Mouse (Mus musculus) kidney, embryonic 14.5 days (tissue): ENCODE results near the gene Kcnh1. TPM values are rescaled to one million over a fixed set of nuclear protein-coding genes. Genes with fewer than 3 reads are reported as not detected.

Experiments used
- ATAC-seq: fragments of 200-750 bp; cut with Nextera tagmentation; 2 replicates; pipeline ENCODE4 v1.8.0; 2017; ENCODE audit warnings: moderate number of reproducible peaks, mild to moderate bottlenecking, moderate TSS enrichment, moderate library complexity; ENCODE audit not compliant: low FRiP score, low TSS enrichment
- H3K27ac ChIP-seq: fragments of 300-500 bp; sonication (generic); 2 replicates; pipeline ENCODE4 v1.5.1; 2014; ENCODE audit warnings: low read depth, mild to moderate bottlenecking, low read length, moderate library complexity, mixed read lengths
- H3K27me3 ChIP-seq: fragments of 300-500 bp; sonication (generic); 2 replicates; pipeline ENCODE4 v1.6.1; 2014; ENCODE audit warnings: mild to moderate bottlenecking, low read length; ENCODE audit not compliant: control insufficient read depth, insufficient read depth
- H3K36me3 ChIP-seq: fragments of 300-500 bp; sonication (generic); 2 replicates; pipeline ENCODE4 v1.6.1; 2014; ENCODE audit warnings: low read length, mixed read lengths; ENCODE audit not compliant: control insufficient read depth, insufficient read depth
- H3K4me1 ChIP-seq: fragments of 300-500 bp; sonication (generic); 2 replicates; pipeline ENCODE4 v1.6.1; 2014; ENCODE audit warnings: low read length, mixed read lengths; ENCODE audit not compliant: control insufficient read depth, insufficient read depth
- H3K4me2 ChIP-seq: fragments of 300-500 bp; sonication (generic); replicated peaks from 2 replicates; pipeline ENCODE4 v1.6.1; 2014; ENCODE audit warnings: low read depth, mild to moderate bottlenecking, low read length
- H3K4me3 ChIP-seq: fragments of 300-500 bp; sonication (generic); 2 replicates; pipeline ENCODE4 v1.5.1; 2014; ENCODE audit warnings: mild to moderate bottlenecking, low read length
- H3K9ac ChIP-seq: fragments of 300-500 bp; sonication (generic); 2 replicates; pipeline ENCODE4 v1.6.1; 2014; ENCODE audit warnings: low read depth, mild to moderate bottlenecking, low read length, moderate library complexity
- H3K9me3 ChIP-seq: fragments of 300-500 bp; sonication (generic); 2 replicates; pipeline ENCODE4 v1.6.1; 2016; ENCODE audit warnings: low read length; ENCODE audit not compliant: control insufficient read depth
- WGBS: fragments of 180-500 bp; shearing (Covaris S2); extraction: QIAGEN DNeasy Blood & Tissue Kit; methylation state at CpG from one replicate; pipeline ENCODE4 v1.1.7; 2014; 5-methylcytosine and 5-hydroxymethylcytosine counted together
- polyA plus RNA-seq: library from polyadenylated mRNA; unstranded; fragments of >200 nt; fragmentation: Nextera tagmentation; extraction: Ambion mirVana; gene quantifications from 2 replicates; pipeline ENCODE4 v1.2.1, GENCODE M21; 2014

Kcnh1 gene
- polyA plus RNA-seq, 1 experiment from 2014 or later = 0.70 TPM

GRCm38 (mm10) chr1:192192710-192193109, 2.1 kb downstream of the Kcnh1 start:
- Histone ChIP-seq H3K27ac (no peak overlapping the region), H3K9ac (no peak overlapping the region), H3K27me3 (peaks cover 18% of the 10 kb centered on the region; the same call in 1 of the 2 replicates), H3K4me3 (no peak overlapping the region), H3K4me1 (no peaks in the 10 kb centered on the region), H3K4me2 (no peak overlapping the region), H3K36me3 (no peaks in the 10 kb centered on the region), H3K9me3 (no peaks in the 10 kb centered on the region)
- ATAC-seq = no peak
- WGBS = 77% methylated on average over 9 of the region's 9 CpGs

- H3K9ac ChIP-seq = no peak overlapping the region
- no peaks in the 10 kb centered on the region for H3K9me3 ChIP-seq
- no peak overlapping the region for H3K27ac ChIP-seq
- 65% methylated on average over 14 of the region's 14 CpGs for WGBS
- H3K4me2 ChIP-seq = no peak overlapping the region
- H3K4me1 ChIP-seq = 0 out of 2 replicates have a peak, but pooled peaks cover 3% of the 10 kb centered on the region
- no peak for ATAC-seq
- no peaks in the 10 kb centered on the region for H3K36me3 ChIP-seq
- H3K27me3 ChIP-seq = peaks cover 18% of the 10 kb centered on the region; the same call in 1 of the 2 replicates
- H3K4me3 ChIP-seq = no peak overlapping the region
Observed at GRCm38 (mm10) chr1:192193656-192194055, 3.1 kb downstream of the Kcnh1 start.

DNA sequence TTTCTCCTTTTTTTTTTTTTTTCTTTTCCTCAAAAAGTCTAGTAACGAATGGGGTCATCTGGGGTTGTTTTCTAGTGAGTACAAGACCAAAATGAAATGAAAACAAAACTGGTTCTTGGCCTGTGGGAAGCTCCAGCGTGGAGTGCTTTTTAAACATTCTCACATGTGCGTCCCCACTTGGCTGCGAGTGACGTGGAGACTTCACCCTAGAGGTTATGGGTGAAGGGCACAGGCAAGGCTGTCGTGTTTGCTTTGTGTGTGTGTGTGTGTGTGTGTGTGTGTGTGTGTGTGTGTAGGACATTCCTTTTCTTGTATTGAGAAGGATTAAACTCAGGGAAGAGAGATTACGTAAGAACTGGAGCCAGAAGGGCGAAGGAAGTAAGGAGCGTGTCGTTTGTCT, 6.9 kb downstream of the Kcnh1 start:
- H3K4me1 ChIP-seq = 0 out of 2 replicates have a peak, but pooled peaks cover 3% of the 10 kb centered on the region
- no peak overlapping the region for H3K27ac ChIP-seq
- no peak overlapping the region for H3K4me2 ChIP-seq
- no peaks in the 10 kb centered on the region for H3K36me3 ChIP-seq
- H3K27me3 ChIP-seq = no peaks in the 10 kb centered on the region
- ATAC-seq = no peak
- 54% methylated on average over 10 of the region's 10 CpGs for WGBS
- no peak overlapping the region for H3K4me3 ChIP-seq
- no peaks in the 10 kb centered on the region for H3K9me3 ChIP-seq
- no peak overlapping the region for H3K9ac ChIP-seq

DNA sequence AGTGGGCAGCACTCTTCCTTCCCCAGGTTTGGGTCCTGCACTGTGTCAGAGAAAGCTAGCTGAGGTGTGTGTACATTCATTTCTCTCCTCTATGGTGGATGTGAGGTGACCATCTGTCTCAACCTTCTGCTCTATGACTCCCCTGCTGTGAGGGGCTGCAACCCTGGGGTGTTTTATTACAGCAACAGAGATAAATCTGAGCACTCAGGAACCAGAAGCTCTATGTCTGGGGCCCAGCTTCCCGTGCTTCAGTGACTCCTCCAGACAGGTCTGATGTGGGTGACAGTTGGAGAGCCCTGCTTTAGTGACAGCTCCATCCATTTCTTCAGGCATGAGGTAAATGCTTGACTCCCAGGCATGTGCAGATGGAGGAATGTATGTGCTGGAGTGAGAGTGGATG, 12.4 kb downstream of the Kcnh1 start:
- Histone ChIP-seq H3K4me1 (0 out of 2 replicates have a peak, but pooled peaks cover under 1% of the 10 kb centered on the region), H3K9ac (no peak overlapping the region), H3K9me3 (no peaks in the 10 kb centered on the region), H3K4me3 (no peak overlapping the region), H3K27ac (no peak overlapping the region), H3K36me3 (no peaks in the 10 kb centered on the region), H3K27me3 (no peaks in the 10 kb centered on the region), H3K4me2 (no peak overlapping the region)
- ATAC-seq = no peak
- whole genome bisulfite sequencing = 4% methylated on average over 1 of the region's 1 CpGs

- WGBS = 43% methylated on average over 5 of the region's 5 CpGs
- peak; percentile 89 for ATAC-seq
- Histone ChIP-seq H3K4me2 (no peak overlapping the region), H3K9me3 (no peaks in the 10 kb centered on the region), H3K27ac (no peak overlapping the region), H3K4me1 (no peaks in the 10 kb centered on the region), H3K4me3 (no peak overlapping the region), H3K27me3 (no peaks in the 10 kb centered on the region), H3K36me3 (no peaks in the 10 kb centered on the region), H3K9ac (no peak overlapping the region)
Observed at GRCm38 (mm10) chr1:192207956-192208355, 17.4 kb downstream of the Kcnh1 start.

DNA sequence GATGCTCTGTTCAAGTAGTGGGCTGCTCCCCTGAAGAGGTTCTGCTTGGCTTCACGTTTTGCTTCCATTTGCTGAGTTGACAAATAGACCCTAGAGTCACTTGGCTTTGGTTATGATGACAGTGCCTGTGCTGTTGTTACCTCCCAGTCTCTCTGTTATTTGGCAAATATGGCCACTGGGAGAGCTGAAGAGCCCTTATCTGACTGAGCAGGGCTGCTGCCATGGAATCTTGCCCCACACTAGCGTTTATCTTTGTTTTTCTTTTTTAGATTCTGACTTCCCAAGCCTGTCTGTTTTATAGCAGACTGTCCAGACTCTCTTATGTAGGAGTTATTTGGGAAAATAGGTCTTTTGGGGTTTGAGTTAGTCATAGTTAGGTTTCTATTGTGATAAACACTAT, 21.9 kb downstream of the Kcnh1 start:
- no peak overlapping the region for H3K4me2 ChIP-seq
- no peak for ATAC-seq
- no peaks in the 10 kb centered on the region for H3K4me1 ChIP-seq
- H3K9ac ChIP-seq = no peak overlapping the region
- H3K9me3 ChIP-seq = no peaks in the 10 kb centered on the region; the same call in 1 of the 2 replicates
- H3K4me3 ChIP-seq = no peak overlapping the region
- H3K27ac ChIP-seq = no peak overlapping the region
- H3K27me3 ChIP-seq = no peaks in the 10 kb centered on the region
- H3K36me3 ChIP-seq = no peaks in the 10 kb centered on the region
- 60% methylated on average over 2 of the region's 2 CpGs for WGBS

- 94% methylated on average over 4 of the region's 4 CpGs for WGBS
- no peaks in the 10 kb centered on the region for H3K36me3 ChIP-seq
Observed at GRCm38 (mm10) chr1:192214666-192215065, 24.1 kb downstream of the Kcnh1 start.

GRCm38 (mm10) chr1:192220156-192220555, 29.6 kb downstream of the Kcnh1 start:
- 75% methylated on average over 2 of the region's 2 CpGs for WGBS
- Histone ChIP-seq H3K27ac (no peak overlapping the region), H3K4me1 (no peaks in the 10 kb centered on the region), H3K9me3 (no peaks in the 10 kb centered on the region; the same call in 1 of the 2 replicates), H3K4me3 (no peak overlapping the region), H3K9ac (no peak overlapping the region), H3K27me3 (no peaks in the 10 kb centered on the region), H3K4me2 (no peak overlapping the region), H3K36me3 (no peaks in the 10 kb centered on the region)
- no peak for ATAC-seq

More at GRCm38 (mm10) chr1:192214666-192215065, 24.1 kb downstream of the Kcnh1 start:
- no peak for ATAC-seq
- no peak overlapping the region for H3K4me3 ChIP-seq
- no peak overlapping the region for H3K9ac ChIP-seq
- H3K27me3 ChIP-seq = no peaks in the 10 kb centered on the region
- H3K4me1 ChIP-seq = no peaks in the 10 kb centered on the region
- H3K27ac ChIP-seq = no peak overlapping the region
- H3K9me3 ChIP-seq = no peaks in the 10 kb centered on the region; the same call in 1 of the 2 replicates
- H3K4me2 ChIP-seq = no peak overlapping the region

GRCm38 (mm10) chr1:192224161-192224560, 33.6 kb downstream of the Kcnh1 start:
- Histone ChIP-seq H3K27ac (no peak overlapping the region), H3K36me3 (no peaks in the 10 kb centered on the region), H3K4me3 (no peak overlapping the region), H3K9ac (no peak overlapping the region), H3K27me3 (no peaks in the 10 kb centered on the region), H3K4me2 (no peak overlapping the region), H3K9me3 (peaks cover 7% of the 10 kb centered on the region; the same call in 1 of the 2 replicates), H3K4me1 (no peaks in the 10 kb centered on the region)
- peak; percentile 49; the same call in 1 of the 2 replicates for ATAC-seq
- 6% methylated on average over 4 of the region's 4 CpGs for WGBS
